Mouse (Mus musculus) limb, embryonic 12.5 days (tissue): ENCODE data around the gene Usp54. TPM values are rescaled to one million over a fixed set of nuclear protein-coding genes. Genes with fewer than 3 reads are reported as not detected.
"Not testable (repeated sequence)": the region's sequence is repeated elsewhere in the genome, so short reads cannot be mapped to it uniquely, and the experiment has no call there.

Experiments used
- ATAC-seq: fragments of 200-750 bp; cut with Nextera tagmentation; 2 replicates; pipeline ENCODE4 v1.8.0; 2017; ENCODE audit warnings: low read depth, moderate TSS enrichment; ENCODE audit not compliant: insufficient number of reproducible peaks, insufficient read depth, low FRiP score, low TSS enrichment
- H3K27ac ChIP-seq: fragments of 300-500 bp; sonication (generic); 2 replicates; pipeline ENCODE4 v1.5.1; 2016; ENCODE audit warnings: mild to moderate bottlenecking, moderate library complexity
- H3K27me3 ChIP-seq: fragments of 300-500 bp; sonication (generic); 2 replicates; pipeline ENCODE4 v1.6.1; 2016; ENCODE audit warnings: mild to moderate bottlenecking, moderate library complexity
- H3K36me3 ChIP-seq: fragments of 300-500 bp; sonication (generic); 2 replicates; pipeline ENCODE4 v1.6.1; 2016; ENCODE audit warnings: mild to moderate bottlenecking, moderate library complexity
- H3K4me1 ChIP-seq: fragments of 300-500 bp; sonication (generic); replicated peaks from 2 replicates; pipeline ENCODE4 v1.6.1; 2016
- H3K4me2 ChIP-seq: fragments of 300-500 bp; sonication (generic); 2 replicates; pipeline ENCODE4 v1.6.1; 2016; ENCODE audit warnings: mild to moderate bottlenecking, moderate library complexity
- H3K4me3 ChIP-seq: fragments of 300-500 bp; sonication (generic); replicated peaks from 2 replicates; pipeline ENCODE4 v1.5.1; 2016; ENCODE audit warnings: mild to moderate bottlenecking
- H3K9ac ChIP-seq: fragments of 300-500 bp; sonication (generic); replicated peaks from 2 replicates; pipeline ENCODE4 v1.6.1; 2016; ENCODE audit warnings: mild to moderate bottlenecking, moderate library complexity
- H3K9me3 ChIP-seq: fragments of 300-500 bp; sonication (generic); 2 replicates; pipeline ENCODE4 v1.6.1; 2016; ENCODE audit warnings: mild to moderate bottlenecking, moderate library complexity
- WGBS: fragments of 180-500 bp; shearing (Covaris S2); methylation state at CpG from one replicate; pipeline ENCODE4 v1.1.7; 2016; 5-methylcytosine and 5-hydroxymethylcytosine counted together
- polyA plus RNA-seq: library from polyadenylated mRNA; unstranded; fragments of >200 nt; fragmentation: Nextera tagmentation; extraction: Ambion mirVana; gene quantifications from 2 replicates; pipeline ENCODE4 v1.2.1, GENCODE M21; 2016

The Usp54 gene
- polyA plus RNA-seq, 1 experiment from 2014 or later, result 11.4 TPM

- H3K4me1 ChIP-seq, result no peaks in the 10 kb centered on the region
- no peaks in the 10 kb centered on the region for H3K36me3 ChIP-seq
- no peaks in the 10 kb centered on the region for H3K27me3 ChIP-seq
- H3K4me3 ChIP-seq, result no peak overlapping the region
- H3K27ac ChIP-seq, result no peak overlapping the region
- no peak overlapping the region for H3K4me2 ChIP-seq
- ATAC-seq, result no peak
- H3K9me3 ChIP-seq, result no peaks in the 10 kb centered on the region
- 77% methylated on average over 9 of the region's 9 CpGs for WGBS
- H3K9ac ChIP-seq, result no peak overlapping the region; the same call in 1 of the 2 replicates
These were observed 14.0 kb upstream of the Usp54 start for GRCm38 (mm10) chr14:20654690-20655421.

GRCm38 (mm10) chr14:20651722-20652256 is 10.9 kb upstream of the Usp54 start:
- ATAC-seq, result no peak
- Histone ChIP-seq H3K9ac (no peak overlapping the region), H3K36me3 (no peaks in the 10 kb centered on the region), H3K4me2 (no peak overlapping the region), H3K27me3 (no peaks in the 10 kb centered on the region), H3K4me3 (no peak overlapping the region), H3K27ac (no peak overlapping the region), H3K4me1 (no peaks in the 10 kb centered on the region), H3K9me3 (no peaks in the 10 kb centered on the region)
- 63% methylated on average over 4 of the region's 4 CpGs for WGBS

GRCm38 (mm10) chr14:20651000-20651399 is 10.1 kb upstream of the Usp54 start:
- no peak overlapping the region for H3K9ac ChIP-seq
- H3K4me1 ChIP-seq, result no peaks in the 10 kb centered on the region
- H3K27me3 ChIP-seq, result no peaks in the 10 kb centered on the region
- no peak overlapping the region for H3K4me3 ChIP-seq
- no peak for ATAC-seq
- no peaks in the 10 kb centered on the region for H3K36me3 ChIP-seq
- H3K9me3 ChIP-seq, result no peaks in the 10 kb centered on the region
- WGBS, result 79% methylated on average over 2 of the region's 2 CpGs
- no peak overlapping the region for H3K27ac ChIP-seq
- H3K4me2 ChIP-seq, result no peak overlapping the region

GRCm38 (mm10) chr14:20646381-20646780 is 5.5 kb upstream of the Usp54 start:
- no peaks in the 10 kb centered on the region for H3K36me3 ChIP-seq
- no peak overlapping the region for H3K9ac ChIP-seq
- no peak overlapping the region for H3K27ac ChIP-seq
- H3K4me3 ChIP-seq, result no peak overlapping the region
- H3K4me1 ChIP-seq, result peaks cover 8% of the 10 kb centered on the region; the same call in 1 of the 2 replicates
- H3K27me3 ChIP-seq, result no peaks in the 10 kb centered on the region
- no peaks in the 10 kb centered on the region for H3K9me3 ChIP-seq
- no peak for ATAC-seq
- H3K4me2 ChIP-seq, result no peak overlapping the region

GRCm38 (mm10) chr14:20645547-20645946 is 4.7 kb upstream of the Usp54 start:
- H3K36me3 ChIP-seq, result no peaks in the 10 kb centered on the region
- H3K9me3 ChIP-seq, result no peaks in the 10 kb centered on the region
- no peak overlapping the region for H3K4me3 ChIP-seq
- H3K4me1 ChIP-seq, result peaks cover 8% of the 10 kb centered on the region; the same call in 1 of the 2 replicates
- no peak for ATAC-seq
- H3K4me2 ChIP-seq, result no peak overlapping the region
- WGBS, result 38% methylated on average over 3 of the region's 3 CpGs
- no peak overlapping the region for H3K9ac ChIP-seq
- no peaks in the 10 kb centered on the region for H3K27me3 ChIP-seq
- H3K27ac ChIP-seq, result no peak overlapping the region

GRCm38 (mm10) chr14:20641438-20641875 is 594 bp upstream of the Usp54 start:
- peak overlapping the region; percentile 74 for H3K4me2 ChIP-seq
- no peaks in the 10 kb centered on the region for H3K36me3 ChIP-seq
- no peak for ATAC-seq
- no peaks in the 10 kb centered on the region for H3K27me3 ChIP-seq
- peak overlapping the region; percentile 93 for H3K27ac ChIP-seq
- no peaks in the 10 kb centered on the region for H3K9me3 ChIP-seq
- H3K4me1 ChIP-seq, result peaks cover 12% of the 10 kb centered on the region
- peak overlapping the region; percentile 90 for H3K9ac ChIP-seq
- H3K4me3 ChIP-seq, result peak overlapping the region; percentile 81
- 21% methylated on average over 10 of the region's 10 CpGs for WGBS

GRCm38 (mm10) chr14:20639918-20640619 is 794 bp downstream of the Usp54 start:
- ATAC-seq, result peak; percentile 54; the same call in 1 of the 2 replicates
- WGBS, result 3% methylated on average over 16 of the region's 16 CpGs
- H3K27me3 ChIP-seq, result no peaks in the 10 kb centered on the region
- no peaks in the 10 kb centered on the region for H3K9me3 ChIP-seq
- H3K4me1 ChIP-seq, result peaks cover 12% of the 10 kb centered on the region
- peak overlapping the region; percentile 74 for H3K4me2 ChIP-seq
- H3K4me3 ChIP-seq, result peak overlapping the region; percentile 81
- peak overlapping the region; percentile 90 for H3K9ac ChIP-seq
- no peaks in the 10 kb centered on the region for H3K36me3 ChIP-seq
- H3K27ac ChIP-seq, result peak overlapping the region; percentile 93

- Histone ChIP-seq H3K36me3 (no peaks in the 10 kb centered on the region), H3K27ac (no peak overlapping the region), H3K27me3 (no peaks in the 10 kb centered on the region), H3K4me3 (no peak overlapping the region), H3K9ac (no peak overlapping the region), H3K9me3 (no peaks in the 10 kb centered on the region), H3K4me1 (peaks cover 12% of the 10 kb centered on the region), H3K4me2 (no peak overlapping the region)
- ATAC-seq, result no peak
- 92% methylated on average over 6 of the region's 6 CpGs for WGBS
These were observed 2.2 kb downstream of the Usp54 start for GRCm38 (mm10) chr14:20638702-20639101.

GRCm38 (mm10) chr14:20637818-20638574 is 2.9 kb downstream of the Usp54 start:
- Histone ChIP-seq H3K4me3 (no peak overlapping the region), H3K9ac (no peak overlapping the region), H3K9me3 (no peaks in the 10 kb centered on the region), H3K27me3 (no peaks in the 10 kb centered on the region), H3K4me2 (no peak overlapping the region), H3K4me1 (peaks cover 12% of the 10 kb centered on the region), H3K27ac (no peak overlapping the region), H3K36me3 (no peaks in the 10 kb centered on the region)
- 80% methylated on average over 2 of the region's 2 CpGs for WGBS
- no peak for ATAC-seq

- not testable (repeated sequence) for H3K27ac ChIP-seq, H3K4me3 ChIP-seq, H3K4me1 ChIP-seq, H3K36me3 ChIP-seq, H3K27me3 ChIP-seq, H3K4me2 ChIP-seq, H3K9me3 ChIP-seq, H3K9ac ChIP-seq, ATAC-seq
- 91% methylated on average over 3 of the region's 3 CpGs for WGBS
These were observed 3.9 kb downstream of the Usp54 start for GRCm38 (mm10) chr14:20636968-20637367.

GRCm38 (mm10) chr14:20635546-20635945 is 5.3 kb downstream of the Usp54 start:
- ATAC-seq, result no peak
- no peak overlapping the region for H3K4me2 ChIP-seq
- no peaks in the 10 kb centered on the region for H3K36me3 ChIP-seq
- WGBS, result 94% methylated on average over 2 of the region's 2 CpGs
- H3K9ac ChIP-seq, result no peak overlapping the region
- peaks cover 6% of the 10 kb centered on the region for H3K4me1 ChIP-seq
- no peaks in the 10 kb centered on the region for H3K9me3 ChIP-seq
- H3K4me3 ChIP-seq, result no peak overlapping the region
- H3K27me3 ChIP-seq, result no peaks in the 10 kb centered on the region
- H3K27ac ChIP-seq, result no peak overlapping the region
